In the genomic region with DNA sequence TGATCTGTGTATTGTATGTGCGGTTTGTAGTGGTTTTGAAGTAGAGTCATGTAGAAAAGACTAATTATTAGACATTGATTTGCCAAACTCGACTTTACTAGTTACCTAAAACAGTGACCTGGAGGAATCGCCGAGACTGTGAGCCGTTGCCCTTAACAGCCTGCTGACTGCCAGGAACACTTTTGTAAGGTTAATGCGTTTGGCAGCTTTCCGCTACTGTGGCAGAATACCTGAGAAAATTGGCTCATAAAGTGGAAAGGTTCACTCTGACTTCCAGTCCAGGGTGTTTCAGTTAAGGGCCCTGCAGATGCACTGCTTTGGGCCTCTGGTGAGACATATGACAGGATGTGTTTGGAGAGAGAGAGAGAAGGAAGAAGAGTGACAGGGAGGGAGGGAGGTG, we compare ENCODE assay signal across 22 mouse cellular contexts. TPM values are rescaled to one million over a fixed set of nuclear protein-coding genes. Genes with fewer than 3 reads are reported as not detected.
DNase-seq lines count a peak whose midpoint lies in the region; ATAC-seq lines count a peak whose summit lies in the region.
"Had no signal": no experiment of that assay in that cellular context is flagged by ENCODE, and none has a peak within 500 bp of the region (broad histone marks: within the 10 kb centered on the region; RNA-seq: fewer than 3 reads in every experiment).

No protein-coding gene starts in this region.

- no peaks in the 10 kb centered on the region for H3K9me3 ChIP-seq in kidney, embryonic 14.5 days (ENCODE audit: control insufficient read depth, low read length)
- H3K9me3 ChIP-seq: embryonic facial prominence, embryonic 12.5 days; embryonic facial prominence, embryonic 15.5 days; forebrain, embryonic 12.5 days; forebrain, embryonic 15.5 days; G1E; heart, embryonic 10.5 days; heart, embryonic 13.5 days had no signal

- no peak overlapping the region for H3K9ac ChIP-seq in kidney, embryonic 14.5 days (ENCODE audit: low read depth, low read length)
- H3K9ac ChIP-seq: embryonic facial prominence, embryonic 12.5 days; embryonic facial prominence, embryonic 15.5 days; forebrain, embryonic 12.5 days; forebrain, embryonic 15.5 days; heart, embryonic 13.5 days; hindbrain, embryonic 14.5 days had no signal

- no peak for ATAC-seq in kidney, embryonic 14.5 days (ENCODE audit: low FRiP score, low TSS enrichment)
- ATAC-seq: forebrain, embryonic 15.5 days; Patski had no signal

- no peaks in the 10 kb centered on the region for H3K27me3 ChIP-seq in kidney, embryonic 14.5 days (ENCODE audit: control insufficient read depth, insufficient read depth, low read length)
- H3K27me3 ChIP-seq: embryonic facial prominence, embryonic 12.5 days; embryonic facial prominence, embryonic 15.5 days; forebrain, embryonic 15.5 days; Patski had no signal

- peak; percentile 19 for DNase-seq in kidney, adult 18-20 months
- DNase-seq in kidney, adult 9 months, result peak; percentile 64
- DNase-seq in kidney, postnatal 10 days, result no peak
- peak; percentile 23 for DNase-seq in fat pad, adult 2 months (ENCODE audit: extremely low read depth, low read depth, low spot score)
- DNase-seq in kidney, postnatal 36 days, result peak; percentile 36 to 56
- no peak for DNase-seq in adrenal gland, postnatal 10 days
- DNase-seq: cerebellum, adult 11 months; gastrocnemius, postnatal 25 days had no signal

- no peak overlapping the region for H3K4me3 ChIP-seq in kidney, embryonic 14.5 days (ENCODE audit: low read length)
- H3K4me3 ChIP-seq: embryonic facial prominence, embryonic 12.5 days; embryonic facial prominence, embryonic 15.5 days; forebrain, embryonic 12.5 days; forebrain, embryonic 15.5 days; heart, adult 2 months; heart, embryonic 10.5 days; heart, embryonic 13.5 days had no signal

- H3K27ac ChIP-seq in kidney, embryonic 14.5 days (ENCODE audit: low read depth, low read length), result no peak overlapping the region
- H3K27ac ChIP-seq: embryonic facial prominence, embryonic 12.5 days; embryonic facial prominence, embryonic 15.5 days; forebrain, embryonic 12.5 days; forebrain, embryonic 15.5 days; heart, adult 2 months; heart, embryonic 10.5 days; heart, embryonic 13.5 days; hindbrain, embryonic 14.5 days had no signal

- no peaks in the 10 kb centered on the region for H3K4me1 ChIP-seq in kidney, embryonic 14.5 days (ENCODE audit: control insufficient read depth, insufficient read depth, low read length)
- H3K4me1 ChIP-seq: forebrain, embryonic 12.5 days; forebrain, embryonic 15.5 days had no signal

- 86% methylated on average over 7 of the region's 7 CpGs for WGBS in kidney, embryonic 14.5 days

- no peaks in the 10 kb centered on the region for H3K36me3 ChIP-seq in kidney, embryonic 14.5 days (ENCODE audit: control insufficient read depth, insufficient read depth, low read length)
- H3K36me3 ChIP-seq: forebrain, embryonic 12.5 days; forebrain, embryonic 15.5 days; G1E; heart, embryonic 10.5 days had no signal

- no peak overlapping the region for H3K4me2 ChIP-seq in kidney, embryonic 14.5 days (replicated peaks; ENCODE audit: low read depth, low read length)
- H3K4me2 ChIP-seq: embryonic facial prominence, embryonic 12.5 days; embryonic facial prominence, embryonic 15.5 days; forebrain, embryonic 12.5 days; forebrain, embryonic 15.5 days; heart, embryonic 13.5 days; hindbrain, embryonic 14.5 days had no signal

RNA-seq across cellular contexts. Expression of a gene that starts 30.8 kb away (rescaled TPM):
- 1.1 and 1.5 TPM in 2 replicates for polyA plus RNA-seq in kidney, embryonic 14.5 days (2014; fragmentation: Nextera tagmentation; extraction: Ambion mirVana)
- 10 to 100 TPM; 12.0 to 17.7 TPM for total RNA-seq in adrenal gland, postnatal 10 days (2021)
- total RNA-seq: CH12.LX; common myeloid progenitor, adult 5-6 weeks; G1E; granulocyte monocyte progenitor cell, adult 5-6 weeks had no signal
- polyA plus RNA-seq: forebrain, embryonic 12.5 days; G1E had no signal

RNA-seq across cellular contexts. Expression of a gene that starts 40.0 kb away (rescaled TPM):
- polyA plus RNA-seq in kidney, embryonic 14.5 days (2014; fragmentation: Nextera tagmentation; extraction: Ambion mirVana), result 27.4 and 29.1 TPM in 2 replicates
- 10 to 100 TPM; 20.1 to 21.0 TPM for total RNA-seq in adrenal gland, postnatal 10 days (2021)

Comparison
In these comparisons a context has a peak if more than half of its experiments do, and no peak if none do; other contexts are left out.
1. DNase-seq: peak in kidney, adult 18-20 months (single experiment), kidney, adult 9 months (single experiment), fat pad, adult 2 months (single experiment) and kidney, postnatal 36 days (2 of 2); none in kidney, postnatal 10 days (single experiment) and adrenal gland, postnatal 10 days (single experiment).